Mouse (Mus musculus): ENCODE results near the gene Swsap1. TPM values are rescaled to one million over a fixed set of nuclear protein-coding genes. Genes with fewer than 3 reads are reported as not detected.

The Swsap1 gene
- total RNA-seq, 2 experiments from 2014 or later: 12.7 to 14.0 TPM

DNA sequence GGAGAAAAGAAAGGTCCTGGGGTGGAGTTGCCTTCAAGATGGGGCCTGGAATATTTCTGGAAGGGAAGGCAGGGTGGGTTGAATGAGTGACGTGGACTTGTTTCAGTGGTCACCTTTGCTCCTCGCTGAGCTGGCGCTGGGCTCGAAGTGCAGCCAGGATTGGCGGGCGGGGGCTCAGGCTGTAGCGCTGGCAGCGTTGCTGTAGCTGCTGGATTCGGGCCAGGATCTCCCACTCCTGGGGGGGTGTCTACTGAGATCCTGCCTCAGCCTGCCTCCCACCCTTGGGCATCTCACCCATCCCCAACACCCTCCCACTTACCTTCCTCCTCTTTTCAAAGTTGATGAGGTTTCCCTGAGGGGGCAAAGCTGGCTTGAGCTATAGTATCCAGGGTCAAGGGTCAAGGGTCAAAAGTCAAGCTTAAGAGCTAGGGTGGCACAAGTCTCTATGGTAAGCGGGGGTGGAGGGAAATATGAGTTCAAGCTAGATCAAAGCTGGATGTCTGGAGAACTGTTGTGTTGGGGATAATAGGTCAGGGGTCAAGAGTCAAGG, 21.1 kb downstream of the Swsap1 start:
- TF ChIP-seq CTCF (IDR thresholded peaks at IDR 0.05): no peak
- DNase-seq (ENCODE audit: extremely low spot score in 1 of 2, low spot score in 2 of 2): no peak
- Histone ChIP-seq H3K27ac (no peak overlapping the region), H3K4me3 (no peak overlapping the region)
- intact Hi-C loops (cut with DNase I): loop anchor here (5.0 kb wide), 1 partner anchor 171 kb away; no protein-coding TSS in a partner anchor

DNA sequence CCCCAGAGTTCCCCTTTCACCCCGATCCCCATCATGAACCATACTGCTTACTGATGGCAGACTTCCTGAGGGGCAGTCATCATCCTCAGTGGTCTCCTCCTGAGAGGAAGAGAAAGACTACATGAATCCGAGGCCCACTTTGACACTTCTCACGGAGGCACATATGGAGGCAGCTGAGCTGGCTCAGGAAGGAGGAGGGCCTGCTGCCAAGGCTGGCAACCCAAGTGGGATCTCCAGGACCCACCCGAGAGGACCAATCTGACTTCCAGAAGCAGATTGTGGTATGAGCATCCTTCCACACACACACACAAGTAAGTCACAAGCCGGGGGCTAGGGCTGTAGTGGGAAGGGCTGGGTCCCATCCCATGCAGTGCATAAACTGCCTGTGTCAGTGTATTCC, 21.8 kb downstream of the Swsap1 start:
- intact Hi-C loops (cut with DNase I): loop anchor here (5.0 kb wide), 1 partner anchor 170 kb away; no protein-coding TSS in a partner anchor
- TF ChIP-seq CTCF (IDR thresholded peaks at IDR 0.05): no peak
- Histone ChIP-seq H3K4me3 (no peak overlapping the region), H3K27ac (no peak overlapping the region)
- no peak for DNase-seq (ENCODE audit: extremely low spot score in 1 of 2, low spot score in 2 of 2)

DNA sequence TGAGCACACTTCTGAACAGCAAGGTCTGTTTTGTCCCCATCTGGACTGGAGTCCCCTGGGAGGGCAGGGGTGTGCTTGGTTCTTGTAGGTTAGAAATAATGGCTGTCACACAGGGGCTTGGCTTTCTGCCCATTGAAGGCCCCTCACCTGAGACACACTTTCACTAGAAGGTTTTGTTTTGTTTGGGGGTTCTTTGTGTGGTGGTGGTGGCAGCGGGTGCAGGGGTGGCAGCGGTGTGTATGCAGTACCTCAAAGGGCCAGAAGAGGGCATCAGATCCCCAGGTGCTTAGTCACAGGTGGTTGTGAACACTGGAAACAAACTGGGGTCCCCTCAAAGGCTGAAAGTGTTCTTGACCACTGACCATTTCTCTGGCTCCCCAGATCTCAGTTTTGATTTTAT, 22.4 kb downstream of the Swsap1 start:
- Histone ChIP-seq H3K27ac (no peak overlapping the region), H3K4me3 (no peak overlapping the region)
- peak; percentile 64 for TF ChIP-seq CTCF (IDR thresholded peaks at IDR 0.05)
- intact Hi-C loops (cut with DNase I): loop anchor here (2.0 to 5.0 kb wide), 2 partner anchors 77 to 169 kb away; no protein-coding TSS in a partner anchor
- DNase-seq (ENCODE audit: extremely low spot score in 1 of 2, low spot score in 2 of 2): no peak

DNA sequence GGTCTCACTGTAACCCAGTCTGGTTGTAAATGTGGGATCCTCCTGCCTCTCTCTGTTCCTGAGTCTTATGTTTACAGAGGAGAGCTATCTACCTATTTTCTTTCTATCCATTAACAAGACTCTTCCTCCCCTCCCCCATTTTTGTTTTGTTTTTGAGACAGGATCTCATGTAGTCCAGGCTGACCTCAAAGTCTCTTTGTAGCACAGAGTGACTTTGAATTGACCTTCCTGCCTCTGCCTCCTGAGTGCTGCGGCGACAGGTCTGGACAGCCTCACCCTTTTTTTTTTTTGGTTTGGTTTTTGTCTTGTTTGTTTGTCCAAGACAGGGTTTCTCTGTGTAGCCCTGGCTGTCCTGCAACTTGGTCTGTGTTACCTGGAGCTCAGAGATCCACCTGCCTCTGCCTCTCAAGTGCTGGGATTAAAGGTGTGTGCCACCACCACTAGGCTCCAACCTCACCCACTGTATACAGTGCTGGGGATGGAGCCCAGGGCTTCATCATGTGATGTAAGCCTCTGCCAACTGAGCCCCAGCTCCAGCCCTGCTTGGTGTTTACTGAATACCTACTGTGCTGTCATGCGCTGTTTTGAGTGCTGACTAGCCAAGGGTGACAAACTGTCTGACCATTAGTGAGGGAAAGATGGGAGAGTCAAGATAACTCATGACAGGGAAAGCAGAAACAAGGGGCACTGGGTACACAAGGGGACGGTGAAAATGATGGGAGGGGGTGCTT, 23.0 kb downstream of the Swsap1 start:
- no peak overlapping the region for H3K27ac ChIP-seq
- intact Hi-C loops (cut with DNase I): loop anchor here (2.0 to 5.0 kb wide), 2 partner anchors 76 to 169 kb away; no protein-coding TSS in a partner anchor
- no peak for DNase-seq (ENCODE audit: extremely low spot score in 1 of 2, low spot score in 2 of 2)
- H3K4me3 ChIP-seq: no peak overlapping the region
- no peak for TF ChIP-seq CTCF (IDR thresholded peaks at IDR 0.05)

DNA sequence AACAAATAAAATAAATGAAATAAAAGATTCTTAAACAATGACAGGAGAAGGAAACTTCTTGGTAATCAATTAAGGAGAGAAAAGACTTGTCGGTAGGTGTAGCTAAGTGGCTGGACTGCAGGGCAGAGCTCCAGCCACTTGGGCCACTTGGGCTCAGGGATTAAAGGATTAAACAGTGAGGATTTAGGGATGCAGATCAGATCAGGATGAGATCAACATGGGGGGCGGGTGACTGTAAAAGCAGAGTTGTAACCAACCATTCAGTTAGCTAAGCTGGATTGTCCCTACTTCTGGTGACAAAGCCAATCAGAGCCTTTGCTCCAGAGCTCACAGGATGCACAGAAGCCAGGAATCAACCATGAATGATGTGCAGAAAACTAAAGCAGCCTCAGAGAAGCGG, 28.4 kb downstream of the Swsap1 start:
- H3K4me3 ChIP-seq: no peak overlapping the region
- no peak for DNase-seq (ENCODE audit: extremely low spot score in 1 of 2, low spot score in 2 of 2)
- TF ChIP-seq CTCF (IDR thresholded peaks at IDR 0.05): no peak
- H3K27ac ChIP-seq: no peak overlapping the region
- intact Hi-C loops (cut with DNase I): no loop called here

DNA sequence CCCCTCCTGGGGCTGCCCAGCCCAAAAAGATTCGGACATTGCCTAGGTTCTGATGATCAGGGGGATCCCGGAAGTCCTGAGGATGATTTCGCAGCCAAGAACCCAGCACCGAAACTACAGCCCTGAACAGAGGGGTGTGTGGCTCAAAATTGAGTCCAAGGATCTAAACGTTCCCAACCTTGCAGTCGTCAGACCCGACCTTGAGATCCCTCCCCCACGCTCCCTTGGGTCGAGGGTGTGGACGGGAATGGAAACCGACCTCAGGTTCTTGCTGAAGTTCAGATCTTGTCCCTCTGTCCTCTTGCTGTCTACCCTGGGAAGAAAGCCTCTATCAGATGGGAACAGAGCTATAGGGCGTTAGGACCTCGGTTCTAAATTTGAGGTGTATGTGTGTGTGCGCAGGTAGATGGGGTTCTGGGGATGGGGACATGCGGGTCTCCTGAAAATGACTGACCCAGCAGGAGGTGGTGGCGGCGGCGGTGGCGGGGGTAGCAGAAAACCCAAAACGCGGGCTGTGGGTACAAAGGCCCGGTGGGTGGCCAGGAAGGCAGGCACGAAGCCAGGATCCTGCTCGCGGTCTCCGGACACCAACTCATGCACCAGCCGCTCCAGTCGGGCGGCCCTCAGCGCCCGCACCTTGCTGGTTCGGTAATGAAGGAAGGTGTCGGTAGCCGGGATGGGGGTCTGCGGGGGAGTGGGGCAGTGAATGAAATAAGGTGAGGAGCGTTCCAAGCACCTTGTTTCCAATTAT, 32.2 kb downstream of the Swsap1 start:
- no peak for DNase-seq (ENCODE audit: extremely low spot score in 1 of 2, low spot score in 2 of 2)
- Histone ChIP-seq H3K4me3 (no peak overlapping the region; the same call in 1 of the 2 replicates), H3K27ac (no peak overlapping the region)
- intact Hi-C loops (cut with DNase I): no loop called here
- no peak for TF ChIP-seq CTCF (IDR thresholded peaks at IDR 0.05)

DNA sequence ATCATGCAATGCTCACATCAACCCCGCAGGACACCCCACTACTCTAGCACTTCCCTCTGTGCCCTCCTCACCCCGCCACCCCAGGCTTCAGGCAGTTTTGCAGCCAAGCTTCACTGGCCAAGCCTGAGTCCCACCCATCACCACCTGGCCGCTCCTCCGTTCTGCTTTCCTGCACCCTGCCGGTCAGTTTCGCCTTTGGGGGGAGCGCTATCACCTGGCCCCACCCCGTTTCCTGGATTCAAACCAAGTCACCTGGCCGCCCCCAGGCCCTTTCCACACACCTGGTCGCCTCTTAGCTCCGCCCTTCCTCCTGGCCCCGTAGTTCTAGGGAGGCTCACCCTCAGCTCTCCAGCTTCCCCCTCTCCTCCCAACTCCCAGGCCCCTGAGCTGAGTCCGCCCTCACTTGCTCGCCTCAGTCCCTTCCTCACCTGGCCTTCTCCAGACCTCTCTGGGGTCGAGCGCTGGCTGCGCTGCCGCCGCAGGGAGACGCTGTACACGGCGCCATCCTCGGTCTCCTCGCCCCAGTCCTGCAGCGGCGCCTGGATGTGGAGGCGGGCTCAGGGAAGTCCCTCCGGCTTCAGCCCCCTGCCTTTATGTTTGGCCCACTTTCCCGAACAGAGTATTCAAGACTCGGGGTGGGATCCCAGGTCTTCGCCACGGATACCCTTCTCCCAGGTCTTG, 33.0 kb downstream of the Swsap1 start:
- intact Hi-C loops (cut with DNase I): no loop called here
- TF ChIP-seq CTCF (IDR thresholded peaks at IDR 0.05): no peak; the same call in none of the 2 replicates
- Histone ChIP-seq H3K4me3 (peak overlapping the region; percentile 50), H3K27ac (no peak overlapping the region)
- no peak for DNase-seq (ENCODE audit: extremely low spot score in 1 of 2, low spot score in 2 of 2)

DNA sequence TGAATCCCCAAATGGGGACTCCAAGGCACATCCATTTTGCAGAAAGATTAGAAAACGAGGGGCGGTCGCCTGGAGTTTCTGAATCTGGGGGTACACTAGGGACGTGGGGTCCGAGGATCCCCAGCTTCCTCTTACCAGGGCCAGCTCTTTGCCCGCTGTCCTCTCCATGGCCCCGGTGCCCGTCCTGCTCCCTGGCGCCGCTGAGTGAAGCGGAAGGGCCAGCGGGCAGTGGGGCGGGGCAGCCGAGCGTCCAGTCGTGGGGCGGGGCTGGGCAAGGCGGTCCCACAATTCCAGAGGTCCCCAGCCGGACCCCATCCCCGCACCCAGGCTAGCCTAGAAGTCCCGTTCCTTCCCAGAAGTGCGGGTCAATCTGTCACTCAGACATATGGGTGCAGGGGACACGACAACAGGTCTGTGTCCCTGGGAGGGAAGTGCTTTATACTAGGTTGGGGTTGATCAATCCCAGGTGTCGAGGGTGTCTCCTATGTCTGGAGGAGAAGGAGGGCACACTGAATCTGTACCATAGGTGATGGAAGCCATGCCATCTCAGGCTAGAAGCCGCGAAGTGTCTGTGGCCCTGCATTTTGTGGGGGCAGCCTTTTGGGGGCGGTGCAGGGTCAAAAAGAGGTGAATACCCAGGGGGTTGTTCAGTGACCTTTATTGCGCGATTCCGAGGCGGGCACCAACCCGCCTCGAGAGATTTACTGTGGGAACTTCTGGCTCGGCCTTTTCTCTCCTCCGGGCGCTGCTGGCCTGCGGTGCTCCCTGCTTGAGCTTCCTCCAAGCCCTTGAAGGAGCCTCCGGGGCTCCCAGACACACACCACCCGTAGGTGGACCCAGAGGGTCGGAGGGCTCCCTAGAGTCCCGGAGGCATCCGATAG, 33.9 kb downstream of the Swsap1 start, which contains the start of gene Rgl3:
Gene Rgl3, minus strand, starts transcription at position 217 of the 881 bp plus-strand sequence.
- Histone ChIP-seq H3K27ac (no peak within 1 kb of the TSS), H3K4me3 (peak within 1 kb of the TSS; percentile 50)
- DNase-seq (ENCODE audit: extremely low spot score in 1 of 2, low spot score in 2 of 2): no peak
- intact Hi-C loops (cut with DNase I): no loop called here
- TF ChIP-seq CTCF (IDR thresholded peaks at IDR 0.05): no peak; the same call in 1 of the 2 replicates

DNA sequence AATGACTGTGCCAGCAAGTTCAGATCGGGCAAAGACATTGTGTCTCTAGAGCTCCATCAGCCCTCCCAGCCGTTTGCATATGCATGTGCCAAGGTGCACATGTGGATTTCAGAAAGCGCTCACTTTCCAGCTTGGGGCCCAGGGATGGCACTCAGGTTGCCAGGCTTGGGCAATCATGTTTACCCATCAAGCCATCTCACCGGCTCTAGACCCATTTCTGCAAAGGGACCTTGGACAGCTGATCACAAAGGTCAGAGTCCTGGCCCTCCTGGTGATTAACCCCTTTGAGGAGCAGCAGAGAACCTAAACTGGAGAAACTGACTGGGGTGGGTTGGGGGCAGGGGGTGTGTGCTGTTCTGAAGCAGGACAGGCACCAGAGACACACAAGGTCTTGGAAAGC, 36.7 kb downstream of the Swsap1 start:
- no peak for TF ChIP-seq CTCF (IDR thresholded peaks at IDR 0.05)
- H3K4me3 ChIP-seq: no peak overlapping the region
- intact Hi-C loops (cut with DNase I): no loop called here
- DNase-seq (ENCODE audit: extremely low spot score in 1 of 2, low spot score in 2 of 2): no peak
- no peak overlapping the region for H3K27ac ChIP-seq

DNA sequence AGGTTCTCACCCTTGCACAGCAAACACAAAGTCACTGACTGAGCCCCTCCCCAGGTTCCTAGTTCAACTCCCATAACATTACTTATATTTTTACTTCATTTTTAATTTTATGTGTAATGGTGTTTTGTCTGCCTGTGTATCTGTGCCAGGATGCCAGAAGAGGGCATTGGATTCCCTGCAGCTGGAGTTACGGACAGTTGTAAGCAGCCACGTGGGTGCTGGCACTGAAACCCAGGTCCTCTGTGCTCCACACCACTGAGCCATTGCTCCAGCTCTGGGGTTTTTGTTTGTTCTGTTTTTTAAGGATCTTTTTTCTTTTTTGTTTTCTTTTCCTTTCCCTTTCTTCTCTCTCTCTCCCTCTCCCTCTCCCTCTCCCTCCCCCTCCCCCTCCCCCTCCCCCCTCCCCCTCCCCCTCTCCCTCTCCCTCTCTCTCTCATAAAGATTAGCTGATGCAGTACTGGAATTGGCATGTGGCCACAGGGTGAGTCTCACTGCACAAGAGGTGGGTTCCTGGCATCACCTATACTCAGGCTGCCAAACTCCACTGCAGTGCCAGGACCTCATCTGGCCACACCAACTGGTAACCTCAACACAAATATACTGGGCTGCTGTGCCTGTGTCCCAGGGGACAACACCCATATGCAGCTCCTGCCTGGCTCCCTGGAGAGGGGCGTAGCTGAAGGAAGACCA, 40.8 kb downstream of the Swsap1 start:
- intact Hi-C loops (cut with DNase I): no loop called here
- no peak for DNase-seq (ENCODE audit: extremely low spot score in 1 of 2, low spot score in 2 of 2)

More for the DNA sequence above, 40.8 kb downstream of the Swsap1 start:
- H3K27ac ChIP-seq: no peak overlapping the region
- no peak overlapping the region for H3K4me3 ChIP-seq
- TF ChIP-seq CTCF (IDR thresholded peaks at IDR 0.05): no peak
